Mouse (Mus musculus) brain, embryonic 14.5 days (tissue): ENCODE results near the gene Nckipsd.

Experiments used
- CTCF ChIP-seq: fragments of 200-500 bp; IDR thresholded peaks from 2 replicates; pipeline ENCODE4 v1.5.1; 2012; ENCODE audit warnings: inconsistent platforms, mild to moderate bottlenecking, moderate library complexity, borderline replicate concordance; ENCODE audit not compliant: insufficient read depth, insufficient read length; ENCODE audit errors: extremely low read depth
- POLR2A ChIP-seq: fragments of 200-500 bp; IDR thresholded peaks from 2 replicates; pipeline ENCODE4 v1.6.1; 2012; ENCODE audit warnings: mild to moderate bottlenecking, inconsistent platforms, borderline replicate concordance; ENCODE audit not compliant: poor library complexity, insufficient read depth, insufficient read length, severe bottlenecking; ENCODE audit errors: extremely low read depth

DNA sequence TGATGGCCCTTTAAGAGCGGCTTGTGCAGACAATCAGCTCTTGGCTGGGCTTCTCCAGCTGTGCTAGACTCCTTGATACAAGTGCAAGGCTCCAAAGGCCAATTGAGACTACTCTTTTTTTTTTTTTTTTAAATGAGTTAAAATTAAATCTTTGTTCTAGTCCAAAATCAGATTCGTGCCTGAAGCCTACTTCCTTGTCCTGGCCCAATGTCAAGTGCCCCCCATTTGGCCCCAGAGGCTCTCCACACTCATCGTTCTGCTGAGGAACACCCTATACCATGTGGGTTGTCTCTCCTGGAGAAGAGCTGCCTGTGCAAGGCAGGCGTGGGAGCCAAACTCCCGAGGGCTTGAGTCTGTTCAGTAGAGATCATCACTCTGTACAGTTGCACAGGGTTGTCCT lies 27.2 kb upstream of the Nckipsd start:
- TF ChIP-seq POLR2A (no peak), CTCF (no peak)
